Mouse (Mus musculus): ENCODE measurements around the gene Phyhd1. TPM values are rescaled to one million over a fixed set of nuclear protein-coding genes. Genes with fewer than 3 reads are reported as not detected.

The Phyhd1 gene
- total RNA-seq (2021) = 10 to 100 TPM; 16.8 to 21.9 TPM

- DNase-seq = peak; percentile 76
Measured at GRCm38 (mm10) chr2:30265767-30266253, at the start of gene Phyhd1. TSS of gene Phyhd1 (plus strand) at chr2:30266203.

GRCm38 (mm10) chr2:30216293-30216692 is 49.7 kb upstream of the Phyhd1 start:
- DNase-seq = no peak

GRCm38 (mm10) chr2:30235593-30235992 is 30.4 kb upstream of the Phyhd1 start:
- no peak for DNase-seq

DNA sequence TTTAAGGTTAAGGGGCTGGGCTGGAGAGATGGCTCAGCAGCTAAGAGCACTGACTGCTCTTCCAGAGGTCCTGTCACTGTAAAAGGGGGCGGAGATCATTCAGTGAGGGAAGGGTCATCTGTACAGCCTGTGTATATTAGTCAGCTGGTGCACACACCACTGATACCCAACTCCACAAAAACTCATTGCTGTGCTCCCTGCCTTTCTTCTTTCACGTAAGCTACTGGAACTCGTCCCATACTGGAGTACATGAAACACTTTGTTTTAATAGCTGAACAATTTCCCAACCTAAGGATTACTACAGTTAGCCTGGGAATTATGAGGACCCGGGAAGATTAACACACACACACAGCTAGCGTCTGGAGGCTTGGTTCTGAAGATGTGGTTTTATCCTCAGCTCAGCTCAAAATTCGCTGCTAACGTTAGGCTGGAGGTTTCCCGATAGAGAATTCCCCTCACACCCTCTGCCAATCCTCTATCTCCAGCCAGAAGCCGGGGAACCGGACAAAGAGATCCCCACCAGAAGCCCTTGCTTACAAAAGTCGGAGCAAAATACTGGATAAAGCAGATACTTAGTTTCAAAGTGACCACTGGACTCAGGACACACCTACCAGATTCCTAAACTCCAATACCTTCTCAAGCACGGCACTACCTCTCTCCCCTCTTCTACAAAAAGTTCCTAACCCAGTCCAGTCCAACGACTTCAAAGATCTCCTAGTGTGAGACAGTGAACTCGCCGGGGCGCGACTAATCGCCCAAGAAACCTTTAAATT is 29.4 kb upstream of the Phyhd1 start:
- no peak for DNase-seq

DNA sequence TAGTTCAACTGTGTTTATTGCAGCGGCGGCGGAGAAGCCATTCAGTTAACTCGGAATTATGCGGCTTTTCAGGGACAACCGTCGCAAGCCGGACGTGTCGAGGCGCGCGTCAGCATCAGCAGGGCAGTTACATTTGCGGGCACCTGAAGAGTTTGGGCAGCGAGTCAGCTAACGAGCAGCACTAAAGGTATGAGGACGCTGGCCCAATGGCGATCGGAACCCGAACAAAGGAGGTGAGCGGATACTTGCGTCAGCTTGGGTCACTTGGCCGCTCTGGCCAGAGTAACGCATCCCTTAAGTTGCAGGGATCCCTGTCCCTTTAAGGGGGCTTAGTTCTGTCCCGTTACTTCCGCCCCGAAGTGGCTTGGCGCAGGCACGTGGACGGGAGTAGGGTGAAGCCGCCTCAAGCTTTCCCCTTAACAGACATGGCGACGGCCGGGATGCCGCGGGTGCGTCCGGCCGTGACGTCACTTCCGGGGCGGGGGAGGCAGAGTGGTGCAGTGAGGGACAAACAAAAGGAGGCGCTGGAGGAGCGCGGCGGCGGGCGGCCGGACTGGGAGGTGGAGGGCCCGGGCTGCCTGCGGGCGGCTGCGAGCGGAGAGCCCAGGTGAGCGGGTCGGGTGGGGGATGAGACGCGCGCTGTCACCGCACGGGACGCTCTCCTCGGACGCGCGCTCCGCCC is 28.7 kb upstream of the Phyhd1 start, which contains the start of gene Lrrc8a:
Gene Lrrc8a (plus strand): TSS at position 517 of the 682 bp plus-strand sequence.
- DNase-seq = peak; percentile 100

GRCm38 (mm10) chr2:30237881-30238280 is 28.1 kb upstream of the Phyhd1 start:
- DNase-seq = peak in 1 of 2 experiments; percentile 71

GRCm38 (mm10) chr2:30238906-30239465 is 27.0 kb upstream of the Phyhd1 start:
- no peak for DNase-seq

GRCm38 (mm10) chr2:30239777-30240176 is 26.2 kb upstream of the Phyhd1 start:
- no peak for DNase-seq

DNA sequence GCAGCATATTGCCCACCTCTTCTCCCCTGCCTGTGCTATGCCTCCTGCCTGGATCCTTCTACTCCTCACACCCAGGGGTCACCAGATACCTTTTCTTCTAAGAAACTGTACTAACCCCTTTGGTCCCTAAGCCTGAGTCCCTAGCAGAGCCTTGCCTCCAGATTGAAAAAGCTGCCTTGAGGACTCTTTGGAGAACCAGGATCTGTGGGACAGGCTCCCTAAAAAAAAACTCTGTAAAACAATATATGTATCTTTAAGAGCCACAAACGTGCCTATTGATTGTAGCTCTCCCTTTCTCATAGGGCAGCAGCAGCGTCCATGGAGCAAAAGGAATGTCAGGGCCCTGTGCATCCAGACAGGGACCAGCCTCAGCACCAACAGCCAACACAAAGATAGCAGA is 25.7 kb upstream of the Phyhd1 start, which contains the start of gene Gm28035:
Gene Gm28035 (plus strand): TSS at position 301 of the 400 bp plus-strand sequence.
- no peak for DNase-seq

GRCm38 (mm10) chr2:30242509-30242908 is 23.5 kb upstream of the Phyhd1 start:
- DNase-seq = peak in 1 of 2 experiments; percentile 46

DNA sequence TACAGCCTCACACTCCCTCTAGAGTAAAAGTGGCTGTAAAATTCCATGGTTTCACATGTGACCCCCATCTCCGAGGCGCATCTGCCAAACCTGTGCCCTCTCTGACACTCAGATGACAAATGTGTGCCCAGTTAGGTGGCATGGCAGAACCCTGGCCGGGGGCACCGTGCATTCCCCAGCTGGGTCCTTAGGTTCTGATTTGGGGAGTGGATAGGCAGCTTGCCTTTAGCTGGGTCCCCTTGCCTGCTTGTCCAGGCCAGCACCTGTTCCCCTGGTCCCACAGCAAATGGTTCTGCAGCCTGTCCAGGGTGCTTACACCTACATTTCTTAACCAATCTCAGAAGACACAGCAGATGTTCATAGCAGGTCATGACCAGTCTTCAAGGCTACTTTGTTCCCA is 22.6 kb upstream of the Phyhd1 start:
- no peak for DNase-seq

GRCm38 (mm10) chr2:30244595-30245178 is 21.3 kb upstream of the Phyhd1 start:
- no peak for DNase-seq

- no peak for DNase-seq
Measured at GRCm38 (mm10) chr2:30247036-30247435, 19.0 kb upstream of the Phyhd1 start.

DNA sequence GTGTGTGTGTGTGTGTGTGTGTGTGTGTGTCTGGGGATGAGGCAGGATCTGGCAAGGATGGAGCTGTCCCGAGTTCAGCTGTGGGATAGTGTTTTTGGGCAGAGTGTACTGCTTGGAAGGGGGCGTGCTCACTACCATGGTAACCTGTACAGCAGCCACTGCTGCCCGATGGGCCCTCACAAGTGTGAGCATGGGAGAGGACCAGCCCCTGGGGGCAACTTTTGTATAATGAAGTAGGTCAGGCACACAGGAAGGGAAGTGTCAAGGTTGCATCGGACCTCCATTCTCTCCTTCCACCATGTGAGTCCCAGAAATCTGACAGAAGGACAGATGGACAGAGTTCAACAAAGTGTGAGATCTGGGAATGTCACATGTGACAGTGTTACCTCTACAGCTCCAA is 18.3 kb upstream of the Phyhd1 start:
- no peak for DNase-seq

- DNase-seq = no peak
Measured at GRCm38 (mm10) chr2:30249182-30249581, 16.8 kb upstream of the Phyhd1 start.

GRCm38 (mm10) chr2:30250166-30251128 is 15.6 kb upstream of the Phyhd1 start:
- DNase-seq = no peak

DNA sequence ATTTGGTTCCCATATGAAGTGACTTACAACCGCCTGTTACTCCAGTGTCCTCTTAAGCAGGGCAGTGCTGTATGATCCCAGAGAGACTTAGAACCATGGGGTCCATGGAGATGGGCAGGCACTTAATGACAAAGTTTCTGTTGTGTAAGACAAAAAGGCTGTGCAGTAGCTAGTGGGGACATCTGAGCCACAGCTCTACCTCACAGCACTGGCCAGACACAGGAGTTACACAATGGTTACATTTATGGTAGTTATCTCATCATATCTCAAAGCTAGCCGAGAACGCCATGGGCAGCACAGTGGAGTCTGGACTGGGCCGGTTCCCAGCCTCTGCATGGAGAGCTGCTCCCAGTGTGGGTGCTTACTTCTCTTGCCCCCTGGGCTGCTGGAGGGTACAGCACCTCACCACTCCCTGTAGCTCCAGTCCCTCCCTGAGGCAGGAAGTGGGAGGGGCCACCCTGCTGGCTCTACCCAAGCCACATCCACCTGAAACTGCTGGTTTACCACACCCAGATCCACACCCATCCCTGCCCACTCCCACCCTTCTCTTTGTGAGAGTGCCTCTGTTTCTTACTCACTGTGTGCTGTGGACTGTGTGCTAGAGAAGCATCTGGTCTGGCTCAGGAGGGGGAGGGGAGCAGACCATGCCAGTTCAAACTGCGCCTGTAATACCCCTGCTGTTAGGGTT is 14.4 kb upstream of the Phyhd1 start:
- no peak for DNase-seq

- DNase-seq = no peak
Measured at GRCm38 (mm10) chr2:30252521-30252920, 13.5 kb upstream of the Phyhd1 start.

- no peak for DNase-seq
Measured at GRCm38 (mm10) chr2:30253809-30254208, 12.2 kb upstream of the Phyhd1 start.

DNA sequence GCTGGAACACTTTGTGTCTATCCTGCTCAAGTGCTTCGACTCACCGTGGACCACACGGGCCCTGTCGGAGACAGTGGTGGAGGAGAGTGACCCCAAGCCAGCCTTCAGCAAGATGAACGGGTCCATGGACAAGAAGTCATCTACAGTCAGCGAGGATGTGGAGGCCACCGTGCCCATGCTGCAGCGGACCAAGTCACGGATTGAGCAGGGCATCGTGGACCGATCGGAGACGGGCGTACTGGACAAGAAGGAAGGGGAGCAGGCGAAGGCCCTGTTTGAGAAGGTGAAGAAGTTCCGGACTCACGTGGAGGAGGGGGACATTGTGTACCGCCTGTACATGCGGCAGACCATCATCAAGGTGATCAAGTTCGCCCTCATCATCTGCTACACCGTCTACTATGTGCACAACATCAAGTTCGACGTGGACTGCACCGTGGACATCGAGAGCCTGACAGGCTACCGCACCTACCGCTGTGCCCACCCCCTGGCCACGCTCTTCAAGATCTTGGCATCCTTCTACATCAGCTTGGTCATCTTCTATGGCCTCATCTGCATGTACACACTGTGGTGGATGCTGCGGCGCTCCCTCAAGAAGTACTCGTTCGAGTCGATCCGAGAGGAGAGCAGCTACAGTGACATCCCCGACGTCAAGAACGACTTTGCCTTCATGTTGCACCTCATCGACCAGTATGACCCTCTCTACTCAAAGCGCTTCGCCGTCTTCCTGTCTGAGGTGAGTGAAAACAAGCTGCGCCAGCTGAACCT is 10.2 kb upstream of the Phyhd1 start:
- DNase-seq = no peak
